Mouse (Mus musculus) T-helper 2 cell (primary cell): ENCODE data around the gene Shroom3.

Source experiments
- in situ Hi-C: fragments of 300-600 bp; cut with MboI, MseI; formaldehyde crosslinking; loops from one replicate; pipeline ENCODE4 v1.15.1; 2025; ENCODE audit warnings: high pct_unique_total_duplicates

The Shroom3 gene

GRCm38 (mm10) chr5:93000774-93001757, 317.8 kb downstream of the Shroom3 start:
- in situ Hi-C loops: no loop called here

- in situ Hi-C loops: no loop called here
Measured at GRCm38 (mm10) chr5:93002615-93003014, 319.4 kb downstream of the Shroom3 start.

DNA sequence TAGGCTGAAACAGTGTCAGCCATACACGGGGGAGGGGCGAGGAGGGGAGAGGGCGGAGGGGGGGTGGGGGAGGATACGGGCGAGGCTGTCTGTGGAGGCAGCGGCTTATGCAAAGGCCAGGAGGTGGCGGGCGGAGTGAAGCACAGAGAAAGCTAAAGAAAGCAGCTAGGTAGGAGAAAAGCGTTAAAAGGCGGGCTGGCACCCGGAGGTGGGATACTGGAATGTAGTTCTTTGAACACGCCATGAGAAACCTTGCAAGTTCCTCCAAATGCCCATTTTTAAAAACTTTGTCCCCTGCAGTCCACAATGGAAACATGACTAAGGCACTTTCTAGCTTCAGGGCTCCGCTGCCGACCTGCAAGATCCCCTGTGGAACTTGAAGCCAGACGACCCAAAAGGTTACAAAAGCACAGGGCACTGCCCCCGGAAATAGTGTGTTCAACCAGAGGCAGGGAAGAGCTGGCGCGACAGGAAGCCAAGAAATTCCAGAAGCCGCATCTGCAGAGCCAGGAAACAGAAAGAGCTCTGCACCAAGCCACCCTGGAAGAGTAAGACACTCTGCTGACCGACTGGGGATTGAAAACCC, 322.1 kb downstream of the Shroom3 start:
- in situ Hi-C loops: no loop called here

GRCm38 (mm10) chr5:93005815-93006341, 322.6 kb downstream of the Shroom3 start:
- in situ Hi-C loops: no loop called here

GRCm38 (mm10) chr5:93008256-93008655, 325.0 kb downstream of the Shroom3 start:
- in situ Hi-C loops: no loop called here
